Mouse (Mus musculus) neural tube, embryonic 15.5 days (tissue): Measurements from ENCODE around the gene Rims1. TPM values are rescaled to one million over a fixed set of nuclear protein-coding genes. Genes with fewer than 3 reads are reported as not detected.
A peak's percentile ranks its signal among the peaks of the same experiment; 100 is the strongest.

ENCODE experiments used
- ATAC-seq: fragments of 200-750 bp; cut with Nextera tagmentation; 2 replicates; pipeline ENCODE4 v1.8.0; 2017; ENCODE audit warnings: mild to moderate bottlenecking, moderate TSS enrichment, moderate library complexity; ENCODE audit not compliant: low FRiP score
- H3K27ac ChIP-seq: fragments of 300-500 bp; sonication (generic); replicated peaks from 2 replicates; pipeline ENCODE4 v1.5.1; 2015; ENCODE audit warnings: mild to moderate bottlenecking, inconsistent platforms
- H3K27me3 ChIP-seq: fragments of 300-500 bp; sonication (generic); replicated peaks from 2 replicates; pipeline ENCODE4 v1.6.1; 2015; ENCODE audit warnings: inconsistent platforms
- H3K36me3 ChIP-seq: fragments of 300-500 bp; sonication (generic); 2 replicates; pipeline ENCODE4 v1.6.1; 2015; ENCODE audit warnings: inconsistent platforms
- H3K4me1 ChIP-seq: fragments of 300-500 bp; sonication (generic); 2 replicates; pipeline ENCODE4 v1.6.1; 2015; ENCODE audit warnings: inconsistent platforms
- H3K4me2 ChIP-seq: fragments of 300-500 bp; sonication (generic); 2 replicates; pipeline ENCODE4 v1.6.1; 2015; ENCODE audit warnings: inconsistent platforms, mild to moderate bottlenecking, moderate library complexity
- H3K4me3 ChIP-seq: fragments of 300-500 bp; sonication (generic); replicated peaks from 2 replicates; pipeline ENCODE4 v1.5.1; 2015; ENCODE audit warnings: mild to moderate bottlenecking, inconsistent platforms
- H3K9ac ChIP-seq: fragments of 300-500 bp; sonication (generic); replicated peaks from 2 replicates; pipeline ENCODE4 v1.6.1; 2015; ENCODE audit warnings: mild to moderate bottlenecking, inconsistent platforms
- H3K9me3 ChIP-seq: fragments of 300-500 bp; sonication (generic); replicated peaks from 2 replicates; pipeline ENCODE4 v1.6.1; 2016; ENCODE audit warnings: inconsistent platforms
- WGBS: fragments of 180-500 bp; shearing (Covaris S2); methylation state at CpG from one replicate; pipeline ENCODE4 v1.1.7; 2015; ENCODE audit warnings: mixed read lengths; 5-methylcytosine and 5-hydroxymethylcytosine counted together
- polyA plus RNA-seq: library from polyadenylated mRNA; unstranded; fragments of >200 nt; fragmentation: Nextera tagmentation; extraction: Ambion mirVana; gene quantifications from 2 replicates; pipeline ENCODE4 v1.2.1, GENCODE M21; 2015

Rims1 gene
- polyA plus RNA-seq, 1 experiment from 2014 or later: 20.0 TPM

GRCm38 (mm10) chr1:22320941-22321676, 484.7 kb downstream of the Rims1 start:
- Histone ChIP-seq H3K4me1 (no peaks in the 10 kb centered on the region), H3K27ac (no peak overlapping the region), H3K27me3 (no peaks in the 10 kb centered on the region), H3K4me3 (no peak overlapping the region), H3K4me2 (no peak overlapping the region), H3K9me3 (no peaks in the 10 kb centered on the region), H3K9ac (no peak overlapping the region), H3K36me3 (no peaks in the 10 kb centered on the region)
- 58% methylated on average over 6 of the region's 6 CpGs for WGBS
- no peak for ATAC-seq

- Histone ChIP-seq H3K9me3 (no peaks in the 10 kb centered on the region), H3K9ac (no peak overlapping the region), H3K4me1 (no peaks in the 10 kb centered on the region), H3K4me3 (no peak overlapping the region), H3K4me2 (no peak overlapping the region), H3K36me3 (no peaks in the 10 kb centered on the region), H3K27ac (no peak overlapping the region), H3K27me3 (no peaks in the 10 kb centered on the region)
- 11% methylated on average over 2 of the region's 2 CpGs for WGBS
- no peak for ATAC-seq
These were observed 490.3 kb downstream of the Rims1 start for GRCm38 (mm10) chr1:22315537-22315936.

- 78% methylated on average over 7 of the region's 7 CpGs for WGBS
- Histone ChIP-seq H3K4me2 (no peak overlapping the region), H3K36me3 (no peaks in the 10 kb centered on the region), H3K4me1 (no peaks in the 10 kb centered on the region), H3K27me3 (no peaks in the 10 kb centered on the region), H3K4me3 (no peak overlapping the region), H3K27ac (no peak overlapping the region), H3K9me3 (no peaks in the 10 kb centered on the region), H3K9ac (no peak overlapping the region)
- no peak for ATAC-seq
These were observed 494.3 kb downstream of the Rims1 start for GRCm38 (mm10) chr1:22311471-22311870.

- Histone ChIP-seq H3K9ac (no peak overlapping the region), H3K4me1 (no peaks in the 10 kb centered on the region), H3K9me3 (no peaks in the 10 kb centered on the region), H3K27me3 (no peaks in the 10 kb centered on the region), H3K4me3 (no peak overlapping the region), H3K27ac (no peak overlapping the region), H3K36me3 (no peaks in the 10 kb centered on the region), H3K4me2 (no peak overlapping the region)
- 89% methylated on average over 5 of the region's 5 CpGs for WGBS
- no peak for ATAC-seq
These were observed 499.3 kb downstream of the Rims1 start for GRCm38 (mm10) chr1:22306519-22306918.

GRCm38 (mm10) chr1:22305932-22306331, 499.9 kb downstream of the Rims1 start:
- Histone ChIP-seq H3K27ac (no peak overlapping the region), H3K4me3 (no peak overlapping the region), H3K9ac (no peak overlapping the region), H3K9me3 (no peaks in the 10 kb centered on the region), H3K4me1 (no peaks in the 10 kb centered on the region), H3K36me3 (no peaks in the 10 kb centered on the region), H3K4me2 (no peak overlapping the region), H3K27me3 (no peaks in the 10 kb centered on the region)
- WGBS: 89% methylated on average over 1 of the region's 1 CpGs
- ATAC-seq: no peak

GRCm38 (mm10) chr1:22293953-22294352, 511.8 kb downstream of the Rims1 start:
- WGBS: 12% methylated on average over 3 of the region's 3 CpGs
- no peaks in the 10 kb centered on the region for H3K27me3 ChIP-seq
- H3K9me3 ChIP-seq: no peaks in the 10 kb centered on the region
- no peak overlapping the region for H3K9ac ChIP-seq
- no peak overlapping the region for H3K4me2 ChIP-seq
- H3K4me3 ChIP-seq: no peak overlapping the region
- H3K4me1 ChIP-seq: no peaks in the 10 kb centered on the region
- no peak for ATAC-seq
- no peak overlapping the region for H3K27ac ChIP-seq
- peaks cover 4% of the 10 kb centered on the region; the same call in 1 of the 2 replicates for H3K36me3 ChIP-seq

- no peak for ATAC-seq
- no peak overlapping the region for H3K4me2 ChIP-seq
- peaks cover 7% of the 10 kb centered on the region; the same call in 1 of the 2 replicates for H3K36me3 ChIP-seq
- H3K4me1 ChIP-seq: no peaks in the 10 kb centered on the region
- 38% methylated on average over 2 of the region's 2 CpGs for WGBS
- H3K9ac ChIP-seq: no peak overlapping the region
- H3K4me3 ChIP-seq: no peak overlapping the region
- no peak overlapping the region for H3K27ac ChIP-seq
- no peaks in the 10 kb centered on the region for H3K9me3 ChIP-seq
- no peaks in the 10 kb centered on the region for H3K27me3 ChIP-seq
These were observed 512.5 kb downstream of the Rims1 start for GRCm38 (mm10) chr1:22293310-22293709.

- Histone ChIP-seq H3K27me3 (no peaks in the 10 kb centered on the region), H3K36me3 (peaks cover 3% of the 10 kb centered on the region; the same call in 1 of the 2 replicates), H3K27ac (no peak overlapping the region), H3K4me2 (no peak overlapping the region), H3K4me1 (no peaks in the 10 kb centered on the region), H3K9me3 (no peaks in the 10 kb centered on the region), H3K9ac (no peak overlapping the region), H3K4me3 (no peak overlapping the region)
- no peak for ATAC-seq
- 48% methylated on average over 2 of the region's 2 CpGs for WGBS
These were observed 519.0 kb downstream of the Rims1 start for GRCm38 (mm10) chr1:22286807-22287206.

- Histone ChIP-seq H3K4me1 (no peaks in the 10 kb centered on the region), H3K36me3 (no peaks in the 10 kb centered on the region), H3K27ac (no peak overlapping the region), H3K9ac (no peak overlapping the region), H3K4me2 (no peak overlapping the region), H3K4me3 (no peak overlapping the region), H3K9me3 (no peaks in the 10 kb centered on the region), H3K27me3 (no peaks in the 10 kb centered on the region)
- WGBS: 80% methylated on average over 1 of the region's 1 CpGs
- ATAC-seq: no peak
These were observed 525.8 kb downstream of the Rims1 start for GRCm38 (mm10) chr1:22279954-22280353.

GRCm38 (mm10) chr1:22274081-22274480, 531.7 kb downstream of the Rims1 start:
- no peaks in the 10 kb centered on the region for H3K36me3 ChIP-seq
- H3K27ac ChIP-seq: no peak overlapping the region
- 69% methylated on average over 2 of the region's 2 CpGs for WGBS
- no peak overlapping the region for H3K4me3 ChIP-seq
- H3K4me2 ChIP-seq: no peak overlapping the region
- H3K9me3 ChIP-seq: no peaks in the 10 kb centered on the region
- no peak for ATAC-seq
- H3K9ac ChIP-seq: no peak overlapping the region
- no peaks in the 10 kb centered on the region for H3K4me1 ChIP-seq
- no peaks in the 10 kb centered on the region for H3K27me3 ChIP-seq

GRCm38 (mm10) chr1:22270131-22270530, 535.7 kb downstream of the Rims1 start:
- Histone ChIP-seq H3K36me3 (no peaks in the 10 kb centered on the region), H3K27ac (no peak overlapping the region), H3K27me3 (no peaks in the 10 kb centered on the region), H3K4me3 (no peak overlapping the region), H3K4me2 (no peak overlapping the region), H3K9ac (no peak overlapping the region), H3K9me3 (no peaks in the 10 kb centered on the region), H3K4me1 (peaks cover 7% of the 10 kb centered on the region; the same call in 1 of the 2 replicates)
- 73% methylated on average over 5 of the region's 5 CpGs for WGBS
- no peak for ATAC-seq

- Histone ChIP-seq H3K9ac (no peak overlapping the region), H3K27ac (no peak overlapping the region), H3K36me3 (no peaks in the 10 kb centered on the region), H3K4me2 (no peak overlapping the region), H3K27me3 (no peaks in the 10 kb centered on the region), H3K4me3 (no peak overlapping the region), H3K9me3 (no peaks in the 10 kb centered on the region), H3K4me1 (peaks cover 7% of the 10 kb centered on the region; the same call in 1 of the 2 replicates)
- peak; percentile 61 for ATAC-seq
- 37% methylated on average over 15 of the region's 15 CpGs for WGBS
These were observed 537.0 kb downstream of the Rims1 start for GRCm38 (mm10) chr1:22268581-22269359.
